Mouse (Mus musculus) MEL (cell line): ENCODE measurements at regions not wholly inside any gene's neighbourhood (a gene's known extent, or its start where the extent isn't known, plus 50 kb on each side); places are given as distances from the start of the nearest gene placed in this dataset.

ENCODE experiments used
- CTCF ChIP-seq, 3 experiments: IDR thresholded peaks in 2 of 3; conservative IDR thresholded peaks in 1 of 3; 2 replicates each; pipeline ENCODE4 v1.5.1; 2011 to 2012; ENCODE audit warnings: low read length in 3 of 3, low read depth in 2 of 3, mild to moderate bottlenecking in 2 of 3, improper control_type of control experiment in 1 of 3, inconsistent platforms in 1 of 3, mixed read lengths in 1 of 3, moderate library complexity in 1 of 3; ENCODE audit not compliant: control insufficient read depth in 1 of 3, insufficient read depth in 1 of 3, poor library complexity in 1 of 3, severe bottlenecking in 1 of 3
- EP300 ChIP-seq, 2 experiments: IDR thresholded peaks; 2 replicates each; pipeline ENCODE4 v1.6.1; 2011; ENCODE audit warnings: improper control_type of control experiment in 2 of 2, low read length in 2 of 2, low read depth in 1 of 2, mild to moderate bottlenecking in 1 of 2
- ETS1 ChIP-seq: IDR thresholded peaks from 2 replicates; pipeline ENCODE4 v1.6.1; 2012; ENCODE audit warnings: low read depth, mild to moderate bottlenecking, inconsistent platforms, low read length, improper control_type of control experiment, moderate library complexity
- JUND ChIP-seq: IDR thresholded peaks from 2 replicates; pipeline ENCODE4 v1.6.1; 2011; ENCODE audit warnings: low read depth, mild to moderate bottlenecking, improper control_type of control experiment, low read length
- KAT2A ChIP-seq: conservative IDR thresholded peaks from 2 replicates; pipeline ENCODE4 v1.6.1; 2012; ENCODE audit warnings: low read depth, low read length, improper control_type of control experiment, inconsistent platforms
- POLR2A ChIP-seq, 2 experiments: IDR thresholded peaks; 2 replicates each; pipeline ENCODE4 v1.6.1; 2011 to 2012; ENCODE audit warnings: low read length in 2 of 2, mild to moderate bottlenecking in 2 of 2, control low read depth in 1 of 2, improper control_type of control experiment in 1 of 2, low read depth in 1 of 2, moderate library complexity in 1 of 2; ENCODE audit not compliant: control insufficient read depth in 1 of 2, insufficient read depth in 1 of 2, poor library complexity in 1 of 2
- TCF12 ChIP-seq: IDR thresholded peaks from 2 replicates; pipeline ENCODE4 v1.6.1; 2014; ENCODE audit warnings: low read depth, mild to moderate bottlenecking, inconsistent platforms, low read length, improper control_type of control experiment, moderate library complexity
- UBTF ChIP-seq: IDR thresholded peaks from 2 replicates; pipeline ENCODE4 v1.6.1; 2012; ENCODE audit warnings: low read depth, mild to moderate bottlenecking, inconsistent platforms, low read length, improper control_type of control experiment, moderate library complexity, borderline replicate concordance; ENCODE audit not compliant: insufficient read depth

DNA sequence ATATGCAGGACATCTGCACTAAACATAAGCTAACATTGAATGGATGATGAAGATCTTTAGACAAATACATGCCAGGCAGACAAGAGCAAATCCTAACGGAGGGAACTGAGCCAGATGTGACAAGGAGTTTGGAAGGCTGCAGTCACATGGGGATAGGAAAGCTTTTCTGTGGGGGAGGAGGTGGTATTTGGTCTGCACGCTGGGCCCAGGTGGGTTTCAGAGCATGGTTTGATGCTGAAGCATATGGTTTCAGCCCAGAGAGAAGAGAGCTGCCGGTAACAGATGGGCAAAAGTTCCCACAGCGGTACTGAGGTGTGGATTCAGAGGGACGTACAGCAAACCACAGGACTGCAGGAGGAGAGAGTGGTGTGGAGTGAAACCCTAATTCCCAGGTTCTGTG is 982.1 kb downstream of the 4930447A16Rik start:
- no peak for TF ChIP-seq JUND
- no peak for TF ChIP-seq EP300 (IDR thresholded peaks at IDR 0.05; ENCODE audit: low read depth in 1 of 2, low read length in 2 of 2)
- no peak for TF ChIP-seq ETS1
- no peak for TF ChIP-seq CTCF (IDR thresholded peaks at IDR 0.05 in 2 of 3, conservative IDR thresholded peaks at IDR 0.05 in 1 of 3; ENCODE audit: control insufficient read depth in 1 of 3, insufficient read depth in 1 of 3, low read depth in 2 of 3, low read length in 3 of 3, poor library complexity in 1 of 3, severe bottlenecking in 1 of 3)
- no peak for TF ChIP-seq POLR2A (IDR thresholded peaks at IDR 0.05; ENCODE audit: control insufficient read depth in 1 of 2, insufficient read depth in 1 of 2, low read depth in 1 of 2, low read length in 2 of 2, poor library complexity in 1 of 2)
- no peak for TF ChIP-seq UBTF
- no peak for TF ChIP-seq KAT2A
- no peak for TF ChIP-seq TCF12
